Mouse (Mus musculus): ENCODE measurements around the gene Gm10220. TPM values are rescaled to one million over a fixed set of nuclear protein-coding genes. Genes with fewer than 3 reads are reported as not detected.

Gm10220 gene
- not detected for polyA plus RNA-seq (2014; fragmentation: Illumina TruSeq; extraction: RNeasy Lipid Tissue Mini Kit (QIAGEN cat#74804); ENCODE audit: low read depth, low replicate concordance)

GRCm38 (mm10) chr5:26121321-26121720, at the start of gene Gm10220:
Gm10220 (minus strand) TSS chr5:26121421.

GRCm38 (mm10) chr5:26105262-26105661, 16.0 kb downstream of the Gm10220 start, which contains the start of gene 5031410I06Rik:
5031410I06Rik (minus strand) TSS chr5:26105362.

GRCm38 (mm10) chr5:26089191-26089590, 32.0 kb downstream of the Gm10220 start, which contains the start of gene Gm10471:
Gm10471 (minus strand) TSS chr5:26089291.

Other genes with a start within 250 kb of the Gm10220 start
- gene Gm21663, start 179.0 kb downstream of the Gm10220 start, polyA plus RNA-seq (2014; fragmentation: Illumina TruSeq; extraction: RNeasy Lipid Tissue Mini Kit (QIAGEN cat#74804); ENCODE audit: low read depth, low replicate concordance) = not detected
- gene Gm21671, start 167.0 kb downstream of the Gm10220 start, polyA plus RNA-seq (2014; fragmentation: Illumina TruSeq; extraction: RNeasy Lipid Tissue Mini Kit (QIAGEN cat#74804); ENCODE audit: low read depth, low replicate concordance) = not detected
- not detected for gene Gm21680, start 148.8 kb downstream of the Gm10220 start, polyA plus RNA-seq (2014; fragmentation: Illumina TruSeq; extraction: RNeasy Lipid Tissue Mini Kit (QIAGEN cat#74804); ENCODE audit: low read depth, low replicate concordance)
- gene Gm21698, start 132.8 kb downstream of the Gm10220 start, polyA plus RNA-seq (2014; fragmentation: Illumina TruSeq; extraction: RNeasy Lipid Tissue Mini Kit (QIAGEN cat#74804); ENCODE audit: low read depth, low replicate concordance) = not detected
- not detected for gene Gm1979, start 116.6 kb downstream of the Gm10220 start, polyA plus RNA-seq (2014; fragmentation: Illumina TruSeq; extraction: RNeasy Lipid Tissue Mini Kit (QIAGEN cat#74804); ENCODE audit: low read depth, low replicate concordance)
- not detected for gene Gm5862, start 98.5 kb downstream of the Gm10220 start, polyA plus RNA-seq (2014; fragmentation: Illumina TruSeq; extraction: RNeasy Lipid Tissue Mini Kit (QIAGEN cat#74804); ENCODE audit: low read depth, low replicate concordance)
- not detected for gene Speer4a, start 81.9 kb downstream of the Gm10220 start, polyA plus RNA-seq (2014; fragmentation: Illumina TruSeq; extraction: RNeasy Lipid Tissue Mini Kit (QIAGEN cat#74804); ENCODE audit: low read depth, low replicate concordance)
- gene Gm7347, start 62.8 kb downstream of the Gm10220 start, polyA plus RNA-seq (2014; fragmentation: Illumina TruSeq; extraction: RNeasy Lipid Tissue Mini Kit (QIAGEN cat#74804); ENCODE audit: low read depth, low replicate concordance) = not detected
- gene Gm10471, start 32.1 kb downstream of the Gm10220 start, polyA plus RNA-seq (2014; fragmentation: Illumina TruSeq; extraction: RNeasy Lipid Tissue Mini Kit (QIAGEN cat#74804); ENCODE audit: low read depth, low replicate concordance) = not detected
- gene 5031410I06Rik, start 16.1 kb downstream of the Gm10220 start, polyA plus RNA-seq (2014; fragmentation: Illumina TruSeq; extraction: RNeasy Lipid Tissue Mini Kit (QIAGEN cat#74804); ENCODE audit: low read depth, low replicate concordance) = not detected
- not detected for gene Gm7361, start 136.3 kb upstream of the Gm10220 start, polyA plus RNA-seq (2014; fragmentation: Illumina TruSeq; extraction: RNeasy Lipid Tissue Mini Kit (QIAGEN cat#74804); ENCODE audit: low read depth, low replicate concordance)